Mouse (Mus musculus) brain, embryonic 14.5 days (tissue): ENCODE results near the gene Ndufa13. TPM values are rescaled to one million over a fixed set of nuclear protein-coding genes. Genes with fewer than 3 reads are reported as not detected.

Experiments used
- DNase-seq: peaks from one replicate; pipeline ENCODE4 v3.0.0-alpha.2; 2011; ENCODE audit warnings: low read depth
- CTCF ChIP-seq: fragments of 200-500 bp; IDR thresholded peaks from 2 replicates; pipeline ENCODE4 v1.5.1; 2012; ENCODE audit warnings: inconsistent platforms, mild to moderate bottlenecking, moderate library complexity, borderline replicate concordance; ENCODE audit not compliant: insufficient read depth, insufficient read length; ENCODE audit errors: extremely low read depth
- POLR2A ChIP-seq: fragments of 200-500 bp; IDR thresholded peaks from 2 replicates; pipeline ENCODE4 v1.6.1; 2012; ENCODE audit warnings: mild to moderate bottlenecking, inconsistent platforms, borderline replicate concordance; ENCODE audit not compliant: poor library complexity, insufficient read depth, insufficient read length, severe bottlenecking; ENCODE audit errors: extremely low read depth
- polyA plus RNA-seq: library from polyadenylated mRNA; depleted of rRNA; stranded (reverse); fragments of >200 nt; gene quantifications from 2 replicates; pipeline ENCODE4 v1.2.3, GENCODE M21; 2012

Ndufa13 gene
- polyA plus RNA-seq, 1 experiment, result 84.2 TPM

DNA sequence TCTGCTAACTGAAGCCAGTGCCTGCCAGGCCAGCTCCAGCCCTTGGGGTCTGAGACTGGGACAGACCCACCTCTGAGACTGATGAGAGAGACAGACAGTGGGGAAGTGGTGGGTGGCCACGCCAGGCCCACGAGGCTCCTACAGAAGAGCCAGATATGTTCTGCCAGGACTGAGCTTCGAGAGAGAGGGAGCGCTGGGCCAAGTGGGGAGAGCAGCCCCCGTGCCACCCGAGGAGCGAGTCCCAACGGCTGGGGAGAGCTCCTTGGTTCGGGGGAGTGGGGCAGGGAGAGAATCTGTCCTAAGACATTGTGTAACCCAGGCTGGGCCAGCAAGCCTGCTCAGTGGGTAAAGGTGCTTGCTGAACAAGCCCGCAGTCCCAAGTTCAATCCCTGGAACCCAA is 25.4 kb downstream of the Ndufa13 start:
- TF ChIP-seq POLR2A (no peak), CTCF (no peak)
- no peak for DNase-seq

DNA sequence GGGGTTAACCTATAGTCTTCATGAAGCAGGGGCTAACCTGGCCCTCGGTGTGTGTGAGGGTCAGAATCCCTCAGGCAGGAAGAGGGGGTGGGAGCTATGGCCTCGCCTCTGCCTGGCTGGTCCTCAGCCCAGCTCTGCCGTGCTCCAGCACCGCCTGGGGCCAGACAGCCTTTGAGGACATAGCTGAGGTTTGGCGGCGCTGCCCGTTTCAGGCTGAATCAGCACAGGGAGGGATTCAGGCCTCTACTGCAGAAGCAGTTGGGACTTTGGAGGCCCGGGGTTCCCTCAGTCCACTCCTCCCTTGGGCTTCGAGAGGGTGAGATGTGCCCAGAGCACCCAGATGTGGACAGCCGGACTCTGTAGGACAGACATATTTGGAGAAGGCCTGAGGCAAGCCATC is 26.3 kb downstream of the Ndufa13 start:
- TF ChIP-seq POLR2A, result no peak
- no peak for TF ChIP-seq CTCF
- no peak for DNase-seq

DNA sequence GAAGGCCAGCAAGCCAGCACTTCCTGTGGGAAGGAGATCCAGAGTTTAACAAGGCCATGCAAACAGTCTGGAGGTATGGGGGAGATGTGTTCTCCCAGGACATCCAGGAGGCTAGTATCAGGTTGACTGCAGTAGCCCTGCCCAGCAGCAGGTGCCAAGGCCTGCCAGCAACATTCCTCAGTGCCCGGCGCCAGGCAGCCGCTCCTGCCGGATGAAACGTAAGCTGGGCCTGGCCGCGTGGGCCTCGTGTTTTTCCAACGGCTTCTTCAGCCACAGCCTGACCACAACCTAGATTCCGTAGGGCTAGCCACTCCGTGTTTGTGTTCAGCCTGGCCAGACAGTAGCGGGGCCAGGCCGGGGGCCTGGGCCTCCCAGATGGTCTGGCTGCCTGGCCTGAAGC is 27.7 kb downstream of the Ndufa13 start:
- no peak for TF ChIP-seq CTCF
- no peak for TF ChIP-seq POLR2A
- no peak for DNase-seq

- peak; percentile 71 for DNase-seq
- TF ChIP-seq POLR2A (no peak), CTCF (peak; percentile 86)
Observed at GRCm38 (mm10) chr8:69874155-69874554, 28.2 kb downstream of the Ndufa13 start.

- DNase-seq, result no peak
- no peak for TF ChIP-seq POLR2A
- TF ChIP-seq CTCF, result no peak
Observed at GRCm38 (mm10) chr8:69870907-69871306, 31.5 kb downstream of the Ndufa13 start.

DNA sequence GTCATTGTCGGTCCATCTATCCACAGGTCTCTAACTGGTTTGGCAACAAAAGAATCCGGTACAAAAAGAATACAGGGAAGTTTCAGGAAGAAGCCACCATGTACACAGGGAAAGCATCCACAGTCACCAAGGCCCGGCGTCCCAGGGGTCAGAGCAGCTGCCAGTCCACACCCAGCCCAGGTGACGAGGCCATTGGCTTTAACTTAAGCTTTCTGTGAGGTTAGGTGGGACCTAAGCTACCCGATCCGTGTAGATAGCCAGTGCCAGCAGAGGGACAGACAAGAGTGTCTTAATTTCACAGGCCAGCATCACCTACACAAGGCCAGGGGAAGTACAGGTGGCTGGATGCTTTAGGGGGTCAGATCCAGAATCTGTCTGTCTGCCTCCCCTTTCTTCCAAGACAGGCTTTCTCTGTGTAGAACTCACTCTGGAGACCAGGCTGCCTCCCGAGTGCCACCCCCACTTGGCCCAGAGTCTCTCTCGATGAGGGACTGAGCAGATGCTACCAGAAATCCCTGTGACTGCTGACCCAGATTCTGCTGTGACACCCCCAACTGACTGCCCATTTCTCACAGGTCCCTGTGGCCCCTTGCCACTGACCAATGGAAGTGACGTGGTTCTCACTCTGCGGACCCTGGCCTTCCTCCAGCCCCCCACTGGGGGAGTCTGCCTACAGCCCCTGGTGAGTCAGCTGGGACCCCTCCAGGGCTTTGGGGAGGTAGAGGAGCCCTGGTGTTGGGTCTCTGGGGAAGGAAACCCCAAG is 32.2 kb downstream of the Ndufa13 start:
- no peak for DNase-seq
- TF ChIP-seq POLR2A (no peak), CTCF (no peak)

DNA sequence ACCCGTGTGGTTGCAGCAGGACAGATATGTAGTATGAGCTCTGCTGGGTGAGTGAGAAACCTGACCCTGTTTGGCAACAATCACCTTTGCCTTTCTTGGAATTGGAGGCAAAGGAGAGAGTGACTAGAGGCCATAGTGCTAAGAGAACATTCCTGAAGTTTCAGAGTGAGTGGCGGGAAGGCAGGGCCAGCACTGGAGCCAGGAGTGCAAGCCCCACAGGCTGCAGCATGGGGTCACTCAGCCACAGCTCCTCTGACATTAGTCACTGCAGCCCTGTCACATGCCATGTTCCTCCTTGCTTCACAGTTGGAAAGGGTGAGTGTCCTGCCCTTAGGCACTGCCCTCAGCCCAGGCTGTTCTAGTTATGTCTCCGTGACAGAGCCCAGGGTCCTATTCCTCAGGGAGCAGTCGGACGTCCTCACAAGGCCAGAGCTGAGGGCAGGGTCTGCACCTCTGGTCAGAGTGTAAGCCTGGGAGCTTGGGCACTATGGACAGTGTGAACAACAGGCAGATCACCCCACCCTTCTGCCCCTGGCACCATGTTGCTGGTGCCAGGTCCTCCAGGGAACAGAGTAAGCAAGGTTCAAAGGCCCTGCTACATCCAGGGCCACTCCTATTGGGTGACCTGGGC is 34.5 kb downstream of the Ndufa13 start:
- DNase-seq, result no peak

DNA sequence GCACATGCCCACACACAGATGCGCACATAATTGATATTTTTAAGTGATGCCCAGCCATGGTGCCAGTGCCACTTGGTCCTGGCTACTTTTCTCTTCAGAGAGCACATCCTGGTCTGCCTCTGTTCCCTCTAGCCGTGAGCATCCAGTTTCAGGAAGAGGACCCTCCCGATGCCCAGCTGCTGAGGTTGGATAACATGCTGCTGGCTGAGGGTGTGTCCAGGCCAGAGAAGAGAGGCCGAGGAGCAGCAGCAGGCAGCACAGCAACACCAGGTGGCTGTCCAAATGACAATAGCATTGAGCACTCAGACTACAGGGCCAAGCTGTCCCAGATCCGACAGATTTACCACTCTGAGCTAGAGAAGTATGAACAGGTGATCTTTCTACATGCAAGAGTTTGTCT is 38.2 kb downstream of the Ndufa13 start:
- DNase-seq, result no peak

More for the DNA sequence above, 34.5 kb downstream of the Ndufa13 start:
- TF ChIP-seq POLR2A (no peak), CTCF (no peak)

DNA sequence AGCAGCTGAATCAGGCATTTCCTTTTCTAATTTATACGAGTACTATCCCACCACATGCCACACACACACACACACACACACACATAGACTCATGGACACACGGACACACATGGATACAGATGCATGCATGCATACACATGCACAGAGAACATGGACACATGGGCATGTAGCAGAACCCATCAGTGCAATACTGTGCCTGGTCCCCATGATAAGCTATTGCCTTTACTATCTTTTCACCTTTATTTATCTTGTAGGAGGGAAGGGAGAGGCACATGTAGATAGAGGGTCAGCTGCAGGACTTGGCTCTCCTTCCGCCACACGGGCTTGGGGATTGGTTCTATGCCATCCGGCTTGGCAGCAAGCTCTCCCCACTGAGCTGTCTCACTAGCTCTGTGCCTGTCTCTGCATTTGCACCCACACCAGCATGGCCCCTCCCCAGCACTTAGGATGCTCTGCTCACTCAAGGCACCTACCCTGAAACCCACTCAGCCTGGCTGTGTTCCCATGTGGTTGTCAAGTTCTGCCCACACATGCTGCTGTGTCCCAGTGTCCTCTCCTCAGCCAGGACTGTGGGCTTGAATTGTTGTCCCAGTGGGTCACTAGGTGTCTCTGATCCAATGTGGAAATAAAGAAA is 38.9 kb downstream of the Ndufa13 start:
- DNase-seq, result no peak
- TF ChIP-seq CTCF (no peak), POLR2A (no peak)

More for the DNA sequence above, 38.2 kb downstream of the Ndufa13 start:
- TF ChIP-seq CTCF (no peak), POLR2A (no peak)

DNA sequence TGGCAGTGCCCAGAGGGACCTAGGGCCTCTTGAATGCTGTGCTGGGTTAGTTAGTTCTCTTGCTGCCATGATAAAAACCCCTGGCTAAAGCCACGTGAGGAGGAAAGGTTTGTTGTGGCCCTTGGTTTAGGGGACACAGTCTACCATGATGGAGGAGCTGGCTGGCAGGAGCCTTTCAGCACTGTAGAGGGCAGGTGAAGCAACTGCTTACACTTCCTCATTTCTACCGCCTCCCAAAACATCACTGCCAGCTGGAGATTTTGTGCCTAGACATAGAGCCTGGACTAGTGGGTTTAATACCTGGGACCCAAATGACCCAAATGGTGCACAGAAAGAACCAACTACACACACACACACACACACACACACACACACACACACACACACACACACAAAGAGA is 41.1 kb downstream of the Ndufa13 start:
- TF ChIP-seq POLR2A, result no peak

DNA sequence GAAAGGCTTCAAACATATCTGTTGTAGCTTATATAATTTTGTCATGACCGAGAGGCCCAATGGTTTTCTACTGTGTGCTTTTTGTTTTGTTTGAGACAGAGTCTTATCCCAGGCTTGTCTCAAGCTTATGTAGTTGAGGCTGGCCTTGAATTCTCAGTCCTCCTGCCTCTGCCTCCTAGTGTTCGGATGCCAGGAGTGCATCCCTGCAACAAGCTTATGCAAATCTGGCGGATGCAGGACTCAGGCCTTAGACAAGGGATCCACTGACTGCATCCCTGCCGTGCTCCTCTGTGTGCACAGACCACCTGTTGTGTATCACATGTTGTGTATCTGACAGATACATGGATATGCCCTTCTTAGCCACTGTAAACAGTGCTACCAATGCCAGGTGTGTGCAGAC is 41.6 kb downstream of the Ndufa13 start:
- peak; percentile 23; the same call in 1 of the 2 replicates for TF ChIP-seq CTCF
- no peak for TF ChIP-seq POLR2A
- DNase-seq, result peak; percentile 24

More for the DNA sequence above, 41.1 kb downstream of the Ndufa13 start:
- no peak for DNase-seq
